Mouse (Mus musculus) ovary, postnatal 10 days (tissue): ENCODE results near the gene Gm49358.

Source experiments
- DNase-seq: peaks from one replicate; pipeline ENCODE4 v3.0.0; 2022; ENCODE audit warnings: low spot score

Gm49358 gene

GRCm38 (mm10) chr10:86763672-86764071 is at the start of gene Gm49358:
Gene Gm49358, plus strand, starts transcription at chr10:86763972.
- no peak for DNase-seq

GRCm38 (mm10) chr10:86727548-86727980 is 36.2 kb upstream of the Gm49358 start:
- no peak for DNase-seq

- DNase-seq = no peak
Observed at GRCm38 (mm10) chr10:86728176-86728575, 35.6 kb upstream of the Gm49358 start.

GRCm38 (mm10) chr10:86730823-86731499 is 32.8 kb upstream of the Gm49358 start:
- DNase-seq = peak; percentile 75

GRCm38 (mm10) chr10:86731500-86731863 is 32.3 kb upstream of the Gm49358 start:
- DNase-seq = no peak

- DNase-seq = no peak
Observed at GRCm38 (mm10) chr10:86735036-86735435, 28.7 kb upstream of the Gm49358 start.

- no peak for DNase-seq
Observed at GRCm38 (mm10) chr10:86742918-86743317, 20.9 kb upstream of the Gm49358 start.

- no peak for DNase-seq
Observed at GRCm38 (mm10) chr10:86744306-86744705, 19.5 kb upstream of the Gm49358 start.

- no peak for DNase-seq
Observed at GRCm38 (mm10) chr10:86755816-86756502, 7.8 kb upstream of the Gm49358 start.

- no peak for DNase-seq
Observed at GRCm38 (mm10) chr10:86757724-86758123, 6.0 kb upstream of the Gm49358 start.

- no peak for DNase-seq
Observed at GRCm38 (mm10) chr10:86758211-86758610, 5.6 kb upstream of the Gm49358 start.

GRCm38 (mm10) chr10:86761236-86761635 is 2.5 kb upstream of the Gm49358 start:
- DNase-seq = no peak

GRCm38 (mm10) chr10:86761722-86762383 is 1.9 kb upstream of the Gm49358 start:
- no peak for DNase-seq

GRCm38 (mm10) chr10:86762384-86762730 is 1.4 kb upstream of the Gm49358 start:
- no peak for DNase-seq

GRCm38 (mm10) chr10:86765344-86765966 is 1.7 kb downstream of the Gm49358 start:
- DNase-seq = no peak

- no peak for DNase-seq
Observed at GRCm38 (mm10) chr10:86769216-86769615, 5.4 kb downstream of the Gm49358 start.

- DNase-seq = no peak
Observed at GRCm38 (mm10) chr10:86769797-86770196, 6.0 kb downstream of the Gm49358 start.

GRCm38 (mm10) chr10:86771701-86772100 is 7.9 kb downstream of the Gm49358 start:
- no peak for DNase-seq

GRCm38 (mm10) chr10:86772231-86772631 is 8.5 kb downstream of the Gm49358 start:
- DNase-seq = no peak

GRCm38 (mm10) chr10:86773360-86773759 is 9.6 kb downstream of the Gm49358 start:
- DNase-seq = no peak

- DNase-seq = no peak
Observed at GRCm38 (mm10) chr10:86776281-86776680, 12.5 kb downstream of the Gm49358 start.

GRCm38 (mm10) chr10:86777614-86778319 is 14.0 kb downstream of the Gm49358 start:
- no peak for DNase-seq
